Mouse (Mus musculus): Measurements from ENCODE around the gene Iqcm. TPM values are rescaled to one million over a fixed set of nuclear protein-coding genes. Genes with fewer than 3 reads are reported as not detected.

Gene Iqcm
- total RNA-seq, 2 experiments from 2014 or later = 0.22 to 0.47 TPM

Other genes starting within 250 kb of the Iqcm start
- gene Rasd2, start 234.8 kb upstream of the Iqcm start, total RNA-seq (2021) = 10 to 100 TPM; 60.6 to 67.6 TPM
- under 1 TPM; 0.39 to 0.49 TPM for gene Gm10358, start 42.1 kb upstream of the Iqcm start, total RNA-seq (2021)

Data from layer of hippocampus, postnatal 25 days (tissue).